Mouse (Mus musculus) intestine, postnatal 0 days (tissue): ENCODE results near the gene Acvrl1. TPM values are rescaled to one million over a fixed set of nuclear protein-coding genes. Genes with fewer than 3 reads are reported as not detected.

Source experiments
- ATAC-seq: fragments of 200-750 bp; cut with Nextera tagmentation; 2 replicates; pipeline ENCODE4 v1.8.0; 2017; ENCODE audit warnings: mild to moderate bottlenecking, moderate TSS enrichment, moderate library complexity
- H3K27ac ChIP-seq: fragments of 300-500 bp; sonication (generic); 2 replicates; pipeline ENCODE4 v1.5.1; 2014; ENCODE audit warnings: mild to moderate bottlenecking, low read depth, low read length, moderate library complexity
- H3K27me3 ChIP-seq: fragments of 300-500 bp; sonication (generic); replicated peaks from 2 replicates; pipeline ENCODE4 v1.6.1; 2014; ENCODE audit warnings: low read length, mixed read lengths; ENCODE audit not compliant: control insufficient read depth, insufficient read depth
- H3K36me3 ChIP-seq: fragments of 300-500 bp; sonication (generic); 2 replicates; pipeline ENCODE4 v1.6.1; 2014; ENCODE audit warnings: mild to moderate bottlenecking, moderate library complexity; ENCODE audit not compliant: control insufficient read depth, insufficient read depth
- H3K4me1 ChIP-seq: fragments of 300-500 bp; sonication (generic); replicated peaks from 2 replicates; pipeline ENCODE4 v1.6.1; 2014; ENCODE audit warnings: antibody characterized with exemption, low read length, mixed read lengths; ENCODE audit not compliant: control insufficient read depth, insufficient read depth
- H3K4me2 ChIP-seq: fragments of 300-500 bp; sonication (generic); replicated peaks from 2 replicates; pipeline ENCODE4 v1.6.1; 2014; ENCODE audit warnings: low read depth, mild to moderate bottlenecking, moderate library complexity
- H3K4me3 ChIP-seq: fragments of 300-500 bp; sonication (generic); 2 replicates; pipeline ENCODE4 v1.5.1; 2014; ENCODE audit warnings: low read depth, low read length
- H3K9ac ChIP-seq: fragments of 300-500 bp; sonication (generic); 2 replicates; pipeline ENCODE4 v1.6.1; 2014; ENCODE audit warnings: mild to moderate bottlenecking, low read depth, low read length
- H3K9me3 ChIP-seq: fragments of 300-500 bp; sonication (generic); 2 replicates; pipeline ENCODE4 v1.6.1; 2016; ENCODE audit warnings: mixed run types; ENCODE audit not compliant: control insufficient read depth
- CTCF ChIP-seq: sonication (generic); IDR thresholded peaks from 2 replicates; pipeline ENCODE4 v1.5.1; 2016; ENCODE audit warnings: low read depth, mild to moderate bottlenecking, control low read depth, antibody characterized with exemption, moderate library complexity
- WGBS: fragments of 180-500 bp; shearing (Covaris S2); extraction: QIAGEN DNeasy Blood & Tissue Kit; methylation state at CpG from one replicate; pipeline ENCODE4 v1.1.7; 2014; 5-methylcytosine and 5-hydroxymethylcytosine counted together
- polyA plus RNA-seq: library from polyadenylated mRNA; unstranded; fragments of >200 nt; fragmentation: Nextera tagmentation; extraction: Ambion mirVana; gene quantifications from 2 replicates; pipeline ENCODE4 v1.2.1, GENCODE M21; 2015

Acvrl1 gene
- polyA plus RNA-seq, 1 experiment from 2014 or later = 13.8 TPM

GRCm38 (mm10) chr15:101170413-101170980 is 42.2 kb downstream of the Acvrl1 start:
- no peak for TF ChIP-seq CTCF
- Histone ChIP-seq H3K9me3 (no peaks in the 10 kb centered on the region), H3K27ac (no peak overlapping the region), H3K4me1 (peaks cover 9% of the 10 kb centered on the region; the same call in 1 of the 2 replicates), H3K9ac (no peak overlapping the region), H3K27me3 (no peaks in the 10 kb centered on the region), H3K4me2 (no peak overlapping the region), H3K4me3 (no peak overlapping the region), H3K36me3 (no peaks in the 10 kb centered on the region)
- no peak for ATAC-seq
- WGBS = 89% methylated on average over 10 of the region's 10 CpGs

- no peak overlapping the region for H3K9ac ChIP-seq
- no peaks in the 10 kb centered on the region for H3K9me3 ChIP-seq
- H3K27ac ChIP-seq = no peak overlapping the region
- no peak for ATAC-seq
- 0 out of 2 replicates have a peak, but pooled peaks cover 6% of the 10 kb centered on the region for H3K4me1 ChIP-seq
- H3K4me2 ChIP-seq = no peak overlapping the region
- TF ChIP-seq CTCF = no peak
- WGBS = 82% methylated on average over 4 of the region's 4 CpGs
- H3K4me3 ChIP-seq = no peak overlapping the region
- H3K36me3 ChIP-seq = no peaks in the 10 kb centered on the region
- no peaks in the 10 kb centered on the region for H3K27me3 ChIP-seq
These were observed 43.0 kb downstream of the Acvrl1 start for GRCm38 (mm10) chr15:101171272-101171671.

GRCm38 (mm10) chr15:101172016-101172415 is 43.7 kb downstream of the Acvrl1 start:
- Histone ChIP-seq H3K36me3 (no peaks in the 10 kb centered on the region), H3K9me3 (no peaks in the 10 kb centered on the region), H3K27ac (no peak overlapping the region), H3K4me1 (0 out of 2 replicates have a peak, but pooled peaks cover 5% of the 10 kb centered on the region), H3K4me2 (no peak overlapping the region), H3K9ac (no peak overlapping the region), H3K27me3 (no peaks in the 10 kb centered on the region), H3K4me3 (no peak overlapping the region)
- 84% methylated on average over 2 of the region's 2 CpGs for WGBS
- ATAC-seq = no peak
- TF ChIP-seq CTCF = no peak

GRCm38 (mm10) chr15:101173421-101174211 is 45.3 kb downstream of the Acvrl1 start, which contains the start of gene Acvr1b:
Gene Acvr1b (plus strand): TSS chr15:101174067.
- peak within 1 kb of the TSS; percentile 87 for H3K27ac ChIP-seq
- H3K9me3 ChIP-seq = no peaks in the 10 kb centered on the region
- H3K4me2 ChIP-seq = peak within 1 kb of the TSS; percentile 85
- peak; percentile 87 for ATAC-seq
- H3K36me3 ChIP-seq = no peaks in the 10 kb centered on the region
- H3K4me1 ChIP-seq = 0 out of 2 replicates have a peak, but pooled peaks cover 2% of the 10 kb centered on the region
- TF ChIP-seq CTCF = 0 out of 2 replicates have a peak, but pooled peaks have one; percentile 4
- WGBS = under 1% methylated on average over 73 of the region's 87 CpGs
- H3K4me3 ChIP-seq = peak within 1 kb of the TSS; percentile 96
- H3K27me3 ChIP-seq = no peaks in the 10 kb centered on the region
- peak within 1 kb of the TSS; percentile 98 for H3K9ac ChIP-seq

- WGBS = 2% methylated on average over 38 of the region's 46 CpGs
- no peaks in the 10 kb centered on the region for H3K36me3 ChIP-seq
- H3K27ac ChIP-seq = peak overlapping the region; percentile 87
These were observed 46.2 kb downstream of the Acvrl1 start for GRCm38 (mm10) chr15:101174294-101175130.

GRCm38 (mm10) chr15:101175131-101175460 is 46.8 kb downstream of the Acvrl1 start:
- Histone ChIP-seq H3K4me3 (peak overlapping the region; percentile 96), H3K27me3 (no peaks in the 10 kb centered on the region), H3K27ac (peak overlapping the region; percentile 87; the same call in 1 of the 2 replicates), H3K4me2 (peak overlapping the region; percentile 85), H3K9me3 (no peaks in the 10 kb centered on the region), H3K9ac (peak overlapping the region; percentile 98), H3K4me1 (peaks cover 4% of the 10 kb centered on the region; the same call in 1 of the 2 replicates), H3K36me3 (no peaks in the 10 kb centered on the region)
- no peak for ATAC-seq
- 8% methylated on average over 5 of the region's 5 CpGs for WGBS
- no peak for TF ChIP-seq CTCF

More at GRCm38 (mm10) chr15:101174294-101175130, 46.2 kb downstream of the Acvrl1 start:
- Histone ChIP-seq H3K9me3 (no peaks in the 10 kb centered on the region), H3K4me1 (0 out of 2 replicates have a peak, but pooled peaks cover 2% of the 10 kb centered on the region), H3K27me3 (no peaks in the 10 kb centered on the region), H3K4me3 (peak overlapping the region; percentile 96), H3K9ac (peak overlapping the region; percentile 98), H3K4me2 (peak overlapping the region; percentile 85)
- TF ChIP-seq CTCF = no peak
- no peak; the same call in 1 of the 2 replicates for ATAC-seq
